Mouse (Mus musculus) heart, embryonic 13.5 days (tissue): ENCODE data around the gene Klhl36. TPM values are rescaled to one million over a fixed set of nuclear protein-coding genes. Genes with fewer than 3 reads are reported as not detected.

Experiments
- ATAC-seq: fragments of 200-750 bp; cut with Nextera tagmentation; 2 replicates; pipeline ENCODE4 v1.8.0; 2017; ENCODE audit warnings: moderate TSS enrichment; ENCODE audit not compliant: insufficient number of reproducible peaks, low FRiP score, low TSS enrichment; ENCODE audit errors: extremely low read depth
- H3K27ac ChIP-seq: fragments of 300-500 bp; sonication (generic); replicated peaks from 2 replicates; pipeline ENCODE4 v1.5.1; 2015; ENCODE audit warnings: moderate library complexity, mild to moderate bottlenecking, inconsistent platforms
- H3K27me3 ChIP-seq: fragments of 300-500 bp; sonication (generic); replicated peaks from 2 replicates; pipeline ENCODE4 v1.6.1; 2015; ENCODE audit warnings: mild to moderate bottlenecking, inconsistent platforms
- H3K36me3 ChIP-seq: fragments of 300-500 bp; sonication (generic); 2 replicates; pipeline ENCODE4 v1.6.1; 2015; ENCODE audit warnings: mild to moderate bottlenecking, inconsistent platforms
- H3K4me1 ChIP-seq: fragments of 300-500 bp; sonication (generic); 2 replicates; pipeline ENCODE4 v1.6.1; 2015; ENCODE audit warnings: inconsistent platforms
- H3K4me2 ChIP-seq: fragments of 300-500 bp; sonication (generic); 2 replicates; pipeline ENCODE4 v1.6.1; 2015; ENCODE audit warnings: inconsistent platforms, mild to moderate bottlenecking, moderate library complexity
- H3K4me3 ChIP-seq: fragments of 300-500 bp; sonication (generic); 2 replicates; pipeline ENCODE4 v1.5.1; 2015; ENCODE audit warnings: moderate library complexity, mild to moderate bottlenecking, inconsistent platforms
- H3K9ac ChIP-seq: fragments of 300-500 bp; sonication (generic); 2 replicates; pipeline ENCODE4 v1.6.1; 2015; ENCODE audit warnings: inconsistent platforms, mild to moderate bottlenecking, moderate library complexity
- H3K9me3 ChIP-seq: fragments of 300-500 bp; sonication (generic); 2 replicates; pipeline ENCODE4 v1.6.1; 2016; ENCODE audit warnings: inconsistent platforms
- WGBS: fragments of 180-500 bp; shearing (Covaris S2); methylation state at CpG from one replicate; pipeline ENCODE4 v1.1.7; 2015; ENCODE audit warnings: mixed read lengths; 5-methylcytosine and 5-hydroxymethylcytosine counted together
- polyA plus RNA-seq: library from polyadenylated mRNA; unstranded; fragments of >200 nt; fragmentation: Nextera tagmentation; extraction: Ambion mirVana; gene quantifications from 2 replicates; pipeline ENCODE4 v1.2.1, GENCODE M21; 2015

The Klhl36 gene
- polyA plus RNA-seq, 1 experiment from 2014 or later, result 10.1 TPM

- no peak for ATAC-seq
- peak overlapping the region; percentile 71 for H3K27ac ChIP-seq
- H3K4me2 ChIP-seq, result no peak overlapping the region
- peaks cover 71% of the 10 kb centered on the region for H3K4me1 ChIP-seq
- H3K36me3 ChIP-seq, result peaks cover 7% of the 10 kb centered on the region
- H3K4me3 ChIP-seq, result no peak overlapping the region
- 50% methylated on average over 5 of the region's 5 CpGs for whole genome bisulfite sequencing
- no peaks in the 10 kb centered on the region for H3K9me3 ChIP-seq
- H3K27me3 ChIP-seq, result no peaks in the 10 kb centered on the region
- H3K9ac ChIP-seq, result peak overlapping the region; percentile 33
Measured at GRCm38 (mm10) chr8:119826982-119827381, 35.1 kb upstream of the Klhl36 start.

GRCm38 (mm10) chr8:119827721-119828153, 34.3 kb upstream of the Klhl36 start:
- 45% methylated on average over 4 of the region's 4 CpGs for WGBS
- no peaks in the 10 kb centered on the region for H3K36me3 ChIP-seq
- no peak for ATAC-seq

DNA sequence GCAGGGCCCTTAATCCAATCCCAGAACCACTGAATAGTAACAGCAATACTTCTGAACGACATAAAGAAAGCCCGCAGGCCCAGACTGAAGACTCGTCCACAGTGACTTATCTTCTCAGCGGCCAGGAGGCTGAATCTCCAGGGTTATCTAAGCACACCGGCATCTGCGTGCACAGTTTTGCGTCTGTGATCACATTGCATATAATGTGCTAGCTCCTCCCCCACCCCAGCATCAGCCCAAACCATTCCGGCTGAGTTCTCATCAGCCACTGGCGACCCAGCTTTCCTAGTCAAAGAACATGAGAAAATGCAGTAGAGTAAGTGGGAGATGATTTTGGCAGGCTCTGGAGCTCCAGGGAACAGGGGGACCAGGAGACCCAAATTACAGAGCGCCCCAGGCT, 33.1 kb upstream of the Klhl36 start:
- no peak overlapping the region for H3K27ac ChIP-seq
- WGBS, result 62% methylated on average over 10 of the region's 10 CpGs
- peaks cover 90% of the 10 kb centered on the region for H3K4me1 ChIP-seq
- H3K4me2 ChIP-seq, result no peak overlapping the region
- H3K4me3 ChIP-seq, result no peak overlapping the region
- H3K9ac ChIP-seq, result no peak overlapping the region
- H3K9me3 ChIP-seq, result no peaks in the 10 kb centered on the region
- no peaks in the 10 kb centered on the region for H3K36me3 ChIP-seq
- no peak for ATAC-seq
- H3K27me3 ChIP-seq, result no peaks in the 10 kb centered on the region

More at GRCm38 (mm10) chr8:119827721-119828153, 34.3 kb upstream of the Klhl36 start:
- Histone ChIP-seq H3K27ac (peak overlapping the region; percentile 71), H3K27me3 (no peaks in the 10 kb centered on the region), H3K4me1 (peaks cover 78% of the 10 kb centered on the region), H3K9me3 (no peaks in the 10 kb centered on the region), H3K4me3 (no peak overlapping the region), H3K4me2 (no peak overlapping the region), H3K9ac (0 out of 2 replicates have a peak overlapping the region, but pooled peaks have one; percentile 42)

DNA sequence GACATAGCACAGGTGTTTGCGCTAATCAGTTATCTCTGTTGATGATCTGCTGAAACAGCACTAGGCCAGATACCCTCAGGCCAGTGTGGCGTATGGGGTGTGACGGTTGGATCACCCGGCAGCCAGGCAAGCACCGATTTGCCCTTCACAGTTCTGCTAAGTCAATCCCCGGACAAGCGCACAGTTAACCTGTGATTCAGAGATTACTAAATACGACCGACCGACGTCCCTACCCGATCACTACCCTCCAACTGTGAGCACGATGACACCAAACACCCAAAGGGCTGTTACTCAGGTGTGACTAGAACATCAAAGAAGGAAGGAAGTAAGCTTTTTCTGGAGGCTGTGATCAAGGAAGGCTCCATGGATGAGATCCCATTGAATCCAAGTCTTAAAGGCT, 32.6 kb upstream of the Klhl36 start:
- H3K9ac ChIP-seq, result no peak overlapping the region
- no peaks in the 10 kb centered on the region for H3K27me3 ChIP-seq
- no peak for ATAC-seq
- H3K9me3 ChIP-seq, result no peaks in the 10 kb centered on the region
- WGBS, result 85% methylated on average over 13 of the region's 13 CpGs
- peaks cover 87% of the 10 kb centered on the region for H3K4me1 ChIP-seq
- 0 out of 2 replicates have a peak, but pooled peaks cover 2% of the 10 kb centered on the region for H3K36me3 ChIP-seq
- H3K4me3 ChIP-seq, result no peak overlapping the region
- no peak overlapping the region for H3K27ac ChIP-seq
- H3K4me2 ChIP-seq, result no peak overlapping the region

- H3K4me1 ChIP-seq, result peaks cover 84% of the 10 kb centered on the region
- H3K36me3 ChIP-seq, result 0 out of 2 replicates have a peak, but pooled peaks cover 8% of the 10 kb centered on the region
- H3K27ac ChIP-seq, result no peak overlapping the region
- no peak overlapping the region for H3K9ac ChIP-seq
- H3K9me3 ChIP-seq, result no peaks in the 10 kb centered on the region
- WGBS, result 73% methylated on average over 16 of the region's 16 CpGs
- no peak overlapping the region for H3K4me3 ChIP-seq
- no peak for ATAC-seq
- no peak overlapping the region for H3K4me2 ChIP-seq
- no peaks in the 10 kb centered on the region for H3K27me3 ChIP-seq
Measured at GRCm38 (mm10) chr8:119829870-119830580, 32.0 kb upstream of the Klhl36 start.

DNA sequence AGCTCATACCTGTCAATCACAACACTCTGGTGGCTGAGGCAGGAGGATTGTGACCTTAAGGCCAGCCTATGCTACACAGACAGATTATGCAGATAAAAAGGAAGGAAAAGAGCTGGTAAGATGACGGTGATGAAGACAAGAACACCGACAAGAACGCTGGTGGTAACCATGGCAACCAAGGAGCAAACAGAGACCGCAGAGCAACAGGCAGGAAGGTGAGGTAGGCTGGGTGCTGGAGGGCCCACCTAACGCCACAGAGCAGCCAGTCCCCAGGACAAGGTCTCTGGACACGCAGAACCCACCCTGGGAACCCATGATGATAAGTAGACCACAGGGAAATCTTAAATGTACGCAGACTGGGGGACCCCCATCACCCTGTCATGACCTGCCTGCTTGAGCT, 31.5 kb upstream of the Klhl36 start:
- Histone ChIP-seq H3K9me3 (no peaks in the 10 kb centered on the region), H3K9ac (no peak overlapping the region), H3K27ac (no peak overlapping the region), H3K4me3 (no peak overlapping the region), H3K4me2 (no peak overlapping the region), H3K36me3 (0 out of 2 replicates have a peak, but pooled peaks cover 8% of the 10 kb centered on the region), H3K27me3 (no peaks in the 10 kb centered on the region), H3K4me1 (peaks cover 79% of the 10 kb centered on the region)
- no peak for ATAC-seq
- WGBS, result 69% methylated on average over 7 of the region's 7 CpGs

- Histone ChIP-seq H3K27ac (peak overlapping the region; percentile 78), H3K4me1 (peaks cover 71% of the 10 kb centered on the region), H3K27me3 (no peaks in the 10 kb centered on the region), H3K9me3 (no peaks in the 10 kb centered on the region), H3K36me3 (0 out of 2 replicates have a peak, but pooled peaks cover 8% of the 10 kb centered on the region), H3K4me3 (peak overlapping the region; percentile 21), H3K4me2 (peak overlapping the region; percentile 60), H3K9ac (peak overlapping the region; percentile 64)
- 32% methylated on average over 20 of the region's 20 CpGs for WGBS
- peak; percentile 39; the same call in 1 of the 2 replicates for ATAC-seq
Measured at GRCm38 (mm10) chr8:119831336-119831995, 30.6 kb upstream of the Klhl36 start.

GRCm38 (mm10) chr8:119832101-119832617, 29.9 kb upstream of the Klhl36 start:
- WGBS, result 58% methylated on average over 7 of the region's 7 CpGs
- Histone ChIP-seq H3K27me3 (no peaks in the 10 kb centered on the region), H3K9ac (peak overlapping the region; percentile 64), H3K27ac (peak overlapping the region; percentile 78), H3K9me3 (no peaks in the 10 kb centered on the region), H3K4me3 (peak overlapping the region; percentile 21; the same call in 1 of the 2 replicates), H3K4me1 (peaks cover 71% of the 10 kb centered on the region), H3K4me2 (peak overlapping the region; percentile 60), H3K36me3 (0 out of 2 replicates have a peak, but pooled peaks cover 10% of the 10 kb centered on the region)
- no peak for ATAC-seq

- Histone ChIP-seq H3K27me3 (0 out of 2 replicates have a peak, but pooled peaks cover 2% of the 10 kb centered on the region), H3K9ac (peak overlapping the region; percentile 45; the same call in 1 of the 2 replicates), H3K4me1 (peaks cover 71% of the 10 kb centered on the region), H3K36me3 (0 out of 2 replicates have a peak, but pooled peaks cover 10% of the 10 kb centered on the region), H3K4me3 (no peak overlapping the region), H3K9me3 (no peaks in the 10 kb centered on the region), H3K27ac (peak overlapping the region; percentile 78), H3K4me2 (peak overlapping the region; percentile 14; the same call in 1 of the 2 replicates)
- 26% methylated on average over 5 of the region's 5 CpGs for WGBS
- no peak for ATAC-seq
Measured at GRCm38 (mm10) chr8:119832931-119833330, 29.1 kb upstream of the Klhl36 start.

DNA sequence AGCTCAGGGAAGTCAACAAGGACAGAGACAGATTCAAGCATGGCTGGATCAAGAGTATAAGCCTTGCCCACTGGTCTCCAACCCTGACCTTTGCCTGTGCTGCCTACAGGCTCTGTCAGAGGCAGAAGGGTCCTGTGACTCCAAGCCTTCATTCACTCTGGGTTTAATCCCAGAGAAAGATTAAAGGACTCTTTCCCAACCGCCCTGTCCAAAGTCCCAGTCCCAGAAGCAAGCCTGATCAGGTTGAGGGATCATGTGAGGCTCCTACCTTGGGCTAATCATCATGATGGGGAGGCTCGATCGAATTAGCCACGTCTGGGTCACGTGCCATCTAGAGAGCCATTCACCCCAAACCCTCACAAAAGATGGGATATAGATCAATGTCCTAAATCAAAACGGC, 27.4 kb upstream of the Klhl36 start:
- ATAC-seq, result no peak
- Histone ChIP-seq H3K9me3 (no peaks in the 10 kb centered on the region), H3K36me3 (0 out of 2 replicates have a peak, but pooled peaks cover 10% of the 10 kb centered on the region), H3K4me3 (no peak overlapping the region), H3K9ac (no peak overlapping the region), H3K27me3 (peaks cover 4% of the 10 kb centered on the region; the same call in 1 of the 2 replicates), H3K27ac (no peak overlapping the region), H3K4me1 (peaks cover 74% of the 10 kb centered on the region), H3K4me2 (no peak overlapping the region)
- WGBS, result 85% methylated on average over 6 of the region's 6 CpGs

DNA sequence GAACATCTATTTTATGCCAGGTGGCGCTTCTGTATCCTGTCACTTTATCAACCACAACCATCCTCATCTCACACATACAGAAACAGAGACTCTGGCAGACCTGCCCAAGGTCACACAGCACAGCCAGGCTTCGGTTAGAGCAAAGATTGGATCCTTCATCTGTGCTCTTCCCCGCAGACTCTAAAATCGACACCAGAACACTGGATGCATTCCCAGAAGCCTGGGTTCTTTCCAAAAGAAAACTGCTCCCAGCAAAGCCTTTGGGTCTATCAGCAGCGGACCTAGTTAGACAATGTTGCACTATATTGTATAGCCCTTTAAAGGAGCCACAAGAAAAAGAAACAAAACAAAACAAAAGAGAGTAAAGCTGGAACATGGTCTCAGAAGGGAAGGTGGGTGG, 26.8 kb upstream of the Klhl36 start:
- no peaks in the 10 kb centered on the region for H3K9me3 ChIP-seq
- H3K9ac ChIP-seq, result no peak overlapping the region
- H3K27me3 ChIP-seq, result peaks cover 4% of the 10 kb centered on the region; the same call in 1 of the 2 replicates
- H3K27ac ChIP-seq, result no peak overlapping the region
- H3K4me1 ChIP-seq, result peaks cover 71% of the 10 kb centered on the region
- 73% methylated on average over 5 of the region's 5 CpGs for WGBS
- 0 out of 2 replicates have a peak, but pooled peaks cover 10% of the 10 kb centered on the region for H3K36me3 ChIP-seq
- no peak for ATAC-seq
- H3K4me3 ChIP-seq, result no peak overlapping the region
- no peak overlapping the region for H3K4me2 ChIP-seq
